ENCODE assay signal across 12 mouse cellular contexts in genomic region chr16:35771606-35772005, GRCm38 (mm10). TPM values are rescaled to one million over a fixed set of nuclear protein-coding genes. Genes with fewer than 3 reads are reported as not detected.
A peak's percentile ranks its signal among the peaks of the same experiment; 100 is the strongest.
DNase-seq lines count a peak whose midpoint lies in the region; ATAC-seq and TF ChIP-seq lines count a peak whose summit lies in the region.
"Had no signal": no experiment of that assay in that cellular context is flagged by ENCODE, and none has a peak within 500 bp of the region (broad histone marks: within the 10 kb centered on the region; RNA-seq: fewer than 3 reads in every experiment).

No protein-coding gene starts in this region.

- no peaks in the 10 kb centered on the region for H3K9me3 ChIP-seq in hindbrain, embryonic 10.5 days
- no peaks in the 10 kb centered on the region for H3K9me3 ChIP-seq in hindbrain, embryonic 16.5 days (ENCODE audit: control insufficient read depth, low read length)
- H3K9me3 ChIP-seq in G1E (replicated peaks): no peaks in the 10 kb centered on the region
- H3K9me3 ChIP-seq in hindbrain, embryonic 15.5 days: no peaks in the 10 kb centered on the region
- H3K9me3 ChIP-seq in midbrain, postnatal 0 days (ENCODE audit: low read length): no peaks in the 10 kb centered on the region
- no peaks in the 10 kb centered on the region for H3K9me3 ChIP-seq in lung, postnatal 0 days (ENCODE audit: low read length)
- H3K9me3 ChIP-seq: megakaryocyte, embryonic 14.5 days had no signal

- no peak for ATAC-seq in hindbrain, embryonic 16.5 days
- no peak for ATAC-seq in G1E (ENCODE audit: extremely low read depth, insufficient number of reproducible peaks, low FRiP score, poor library complexity, severe bottlenecking)
- ATAC-seq in hindbrain, embryonic 15.5 days (ENCODE audit: low FRiP score, low read depth): no peak
- no peak for ATAC-seq in midbrain, postnatal 0 days (ENCODE audit: low FRiP score)
- ATAC-seq in lung, postnatal 0 days: no peak

- no peaks in the 10 kb centered on the region; the same call in 1 of the 2 replicates for H3K27me3 ChIP-seq in hindbrain, embryonic 10.5 days (ENCODE audit: insufficient read depth, poor library complexity, severe bottlenecking)
- H3K27me3 ChIP-seq in hindbrain, embryonic 16.5 days (replicated peaks; ENCODE audit: control insufficient read depth, insufficient read depth, low read length): no peaks in the 10 kb centered on the region
- H3K27me3 ChIP-seq in G1E (ENCODE audit: insufficient read depth, low read length): no peaks in the 10 kb centered on the region
- H3K27me3 ChIP-seq in hindbrain, embryonic 15.5 days: no peaks in the 10 kb centered on the region
- H3K27me3 ChIP-seq in midbrain, postnatal 0 days (ENCODE audit: insufficient read depth, low read length): no peaks in the 10 kb centered on the region
- no peaks in the 10 kb centered on the region for H3K27me3 ChIP-seq in lung, postnatal 0 days (replicated peaks; ENCODE audit: insufficient read depth, low read length)

- no peak overlapping the region for H3K4me2 ChIP-seq in hindbrain, embryonic 16.5 days (ENCODE audit: low read length)
- H3K4me2 ChIP-seq in hindbrain, embryonic 15.5 days: peak overlapping the region; percentile 96
- no peak overlapping the region for H3K4me2 ChIP-seq in midbrain, postnatal 0 days (ENCODE audit: low read depth, low read length, poor library complexity, severe bottlenecking)
- H3K4me2 ChIP-seq in lung, postnatal 0 days (replicated peaks; ENCODE audit: low read depth, low read length): no peak overlapping the region

- H3K9ac ChIP-seq in hindbrain, embryonic 16.5 days (ENCODE audit: low read depth, low read length): no peak overlapping the region
- no peak overlapping the region for H3K9ac ChIP-seq in hindbrain, embryonic 15.5 days
- no peak overlapping the region for H3K9ac ChIP-seq in midbrain, postnatal 0 days (replicated peaks; ENCODE audit: low read length, poor library complexity, severe bottlenecking)
- no peak overlapping the region for H3K9ac ChIP-seq in lung, postnatal 0 days (replicated peaks; ENCODE audit: low read depth)

- no peak for TF ChIP-seq EP300 in lung, postnatal 0 days (IDR thresholded peaks at IDR 0.05)

- peaks cover 60% of the 10 kb centered on the region for H3K4me1 ChIP-seq in hindbrain, embryonic 10.5 days (replicated peaks)
- H3K4me1 ChIP-seq in hindbrain, embryonic 16.5 days (ENCODE audit: control insufficient read depth, insufficient read depth, low read depth, low read length): peaks cover 23% of the 10 kb centered on the region
- peaks cover 73% of the 10 kb centered on the region for H3K4me1 ChIP-seq in G1E (ENCODE audit: insufficient read depth, low read depth, low read length)
- H3K4me1 ChIP-seq in hindbrain, embryonic 15.5 days (replicated peaks): peaks cover 34% of the 10 kb centered on the region
- peaks cover 14% of the 10 kb centered on the region for H3K4me1 ChIP-seq in midbrain, postnatal 0 days (ENCODE audit: insufficient read depth, low read length)
- H3K4me1 ChIP-seq in lung, postnatal 0 days (ENCODE audit: insufficient read depth, low read depth, low read length): 0 out of 2 replicates have a peak, but pooled peaks cover 4% of the 10 kb centered on the region

- DNase-seq in hindbrain, embryonic 10.5 days (ENCODE audit: low spot score): no peak
- DNase-seq in G1E (ENCODE audit: low spot score): no peak
- DNase-seq in midbrain, postnatal 0 days (ENCODE audit: low spot score): no peak
- DNase-seq in adrenal gland, adult 2 months: no peak
- DNase-seq in lung, postnatal 0 days (ENCODE audit: low spot score): no peak
- DNase-seq in yolk sac, embryonic 10.5 days (ENCODE audit: low spot score): no peak
- DNase-seq: cerebellum, postnatal 25 days; gastrocnemius, postnatal 36 days; spleen, adult 18-20 months had no signal

- H3K4me3 ChIP-seq in hindbrain, embryonic 10.5 days: 0 out of 2 replicates have a peak overlapping the region, but pooled peaks have one; percentile 11
- H3K4me3 ChIP-seq in hindbrain, embryonic 16.5 days (ENCODE audit: low read length): no peak overlapping the region
- H3K4me3 ChIP-seq in G1E (ENCODE audit: low read depth, low read length): peak overlapping the region; percentile 99
- H3K4me3 ChIP-seq in hindbrain, embryonic 15.5 days: no peak overlapping the region
- H3K4me3 ChIP-seq in midbrain, postnatal 0 days (ENCODE audit: low read depth, low read length): no peak overlapping the region; the same call in 1 of the 2 replicates
- H3K4me3 ChIP-seq in lung, postnatal 0 days (ENCODE audit: low read depth, low read length): no peak overlapping the region

- TF ChIP-seq CTCF in G1E (IDR thresholded peaks at IDR 0.05; ENCODE audit: low read depth, low read length): no peak
- TF ChIP-seq CTCF in midbrain, postnatal 0 days (IDR thresholded peaks at IDR 0.05): peak; percentile 34
- no peak for TF ChIP-seq CTCF in lung, postnatal 0 days (IDR thresholded peaks at IDR 0.05)

- no peaks in the 10 kb centered on the region; the same call in 1 of the 2 replicates for H3K36me3 ChIP-seq in hindbrain, embryonic 10.5 days
- no peaks in the 10 kb centered on the region for H3K36me3 ChIP-seq in hindbrain, embryonic 16.5 days (ENCODE audit: control insufficient read depth, insufficient read depth, low read length)
- H3K36me3 ChIP-seq in G1E (replicated peaks): peaks cover 33% of the 10 kb centered on the region
- H3K36me3 ChIP-seq in hindbrain, embryonic 15.5 days: no peaks in the 10 kb centered on the region
- no peaks in the 10 kb centered on the region for H3K36me3 ChIP-seq in midbrain, postnatal 0 days (ENCODE audit: insufficient read depth, low read length)
- no peaks in the 10 kb centered on the region for H3K36me3 ChIP-seq in lung, postnatal 0 days (ENCODE audit: insufficient read depth, low read length)

- no peak overlapping the region for H3K27ac ChIP-seq in hindbrain, embryonic 10.5 days
- H3K27ac ChIP-seq in hindbrain, embryonic 16.5 days (ENCODE audit: low read depth, low read length): no peak overlapping the region
- no peak overlapping the region for H3K27ac ChIP-seq in hindbrain, embryonic 15.5 days (replicated peaks)
- no peak overlapping the region for H3K27ac ChIP-seq in midbrain, postnatal 0 days (ENCODE audit: low read depth, low read length)
- no peak overlapping the region for H3K27ac ChIP-seq in lung, postnatal 0 days (ENCODE audit: low read length)

- WGBS in hindbrain, embryonic 10.5 days: 82% methylated on average over 5 of the region's 5 CpGs
- 85% methylated on average over 5 of the region's 5 CpGs for WGBS in hindbrain, embryonic 16.5 days
- WGBS in hindbrain, embryonic 15.5 days: 89% methylated on average over 5 of the region's 5 CpGs
- 92% methylated on average over 5 of the region's 5 CpGs for WGBS in midbrain, postnatal 0 days
- WGBS in lung, postnatal 0 days: 83% methylated on average over 5 of the region's 5 CpGs

RNA-seq across cellular contexts. Expression of gene Hspbap1, which starts 1.4 kb away (rescaled TPM):
- 24.1 and 25.0 TPM in 2 replicates for polyA plus RNA-seq in hindbrain, embryonic 10.5 days (2016; fragmentation: Nextera tagmentation; extraction: Ambion mirVana)
- polyA plus RNA-seq in hindbrain, embryonic 16.5 days (2015; fragmentation: Nextera tagmentation; extraction: Ambion mirVana): 12.7 and 13.9 TPM in 2 replicates
- total RNA-seq in G1E (2014; fragmentation: Nextera tagmentation) (17.9 and 18.3 TPM in 2 replicates), G1E (2017) (17.5 and 18.1 TPM in 2 replicates)
- polyA plus RNA-seq in G1E (2012): 29.5 and 31.9 TPM in 2 replicates
- 14.5 and 17.1 TPM in 2 replicates for polyA plus RNA-seq in hindbrain, embryonic 15.5 days (2015; fragmentation: Nextera tagmentation; extraction: Ambion mirVana)
- total RNA-seq in midbrain, postnatal 0 days (2014; rRNA removed): 5.2 and 5.3 TPM in 2 replicates
- 4.7 and 5.0 TPM in 2 replicates for polyA plus RNA-seq in midbrain, postnatal 0 days (2015; fragmentation: Nextera tagmentation; extraction: Ambion mirVana)
- 1 to 10 TPM; 3.5 to 7.0 TPM for total RNA-seq in adrenal gland, adult 2 months (2021)
- polyA plus RNA-seq in adrenal gland, adult 2 months (2012; rRNA removed): 1.8 and 2.3 TPM in 2 replicates
- polyA plus RNA-seq in lung, postnatal 0 days (2015; fragmentation: Nextera tagmentation; extraction: Ambion mirVana): 9.3 and 9.9 TPM in 2 replicates

RNA-seq across cellular contexts. Expression of gene Dirc2, which starts 2.5 kb away (rescaled TPM):
- polyA plus RNA-seq in hindbrain, embryonic 10.5 days (2016; fragmentation: Nextera tagmentation; extraction: Ambion mirVana): 15.2 and 17.3 TPM in 2 replicates
- polyA plus RNA-seq in hindbrain, embryonic 16.5 days (2015; fragmentation: Nextera tagmentation; extraction: Ambion mirVana): 31.9 and 34.1 TPM in 2 replicates
- 18.6 and 23.5 TPM in 2 replicates for total RNA-seq in G1E (2014; fragmentation: Nextera tagmentation)
- 13.8 and 14.2 TPM in 2 replicates for total RNA-seq in G1E (2017)
- 1.9 and 3.3 TPM in 2 replicates for polyA plus RNA-seq in G1E (2012)
- polyA plus RNA-seq in hindbrain, embryonic 15.5 days (2015; fragmentation: Nextera tagmentation; extraction: Ambion mirVana): 33.9 and 34.8 TPM in 2 replicates
- 84.3 and 87.8 TPM in 2 replicates for total RNA-seq in midbrain, postnatal 0 days (2014; rRNA removed)
- polyA plus RNA-seq in midbrain, postnatal 0 days (2015; fragmentation: Nextera tagmentation; extraction: Ambion mirVana): 31.1 and 35.2 TPM in 2 replicates
- 10 to 100 TPM; 21.3 to 41.0 TPM for total RNA-seq in adrenal gland, adult 2 months (2021)
- 27.5 and 32.1 TPM in 2 replicates for polyA plus RNA-seq in adrenal gland, adult 2 months (2012; rRNA removed)
- 18.0 and 18.6 TPM in 2 replicates for polyA plus RNA-seq in lung, postnatal 0 days (2015; fragmentation: Nextera tagmentation; extraction: Ambion mirVana)

Comparison
In these comparisons a context has a peak if more than half of its experiments do, and no peak if none do; other contexts are left out.
1. H3K4me3 ChIP-seq: peak in hindbrain, embryonic 10.5 days (single experiment) and G1E (single experiment); none in hindbrain, embryonic 16.5 days (single experiment), hindbrain, embryonic 15.5 days (single experiment), midbrain, postnatal 0 days (single experiment) and lung, postnatal 0 days (single experiment).